Mouse (Mus musculus): ENCODE results near the gene Rab3gap2. TPM values are rescaled to one million over a fixed set of nuclear protein-coding genes. Genes with fewer than 3 reads are reported as not detected.
A peak's percentile ranks its signal among the peaks of the same experiment; 100 is the strongest.

The Rab3gap2 gene
- polyA plus RNA-seq, 2 experiments, result 26.3 to 36.9 TPM

DNA sequence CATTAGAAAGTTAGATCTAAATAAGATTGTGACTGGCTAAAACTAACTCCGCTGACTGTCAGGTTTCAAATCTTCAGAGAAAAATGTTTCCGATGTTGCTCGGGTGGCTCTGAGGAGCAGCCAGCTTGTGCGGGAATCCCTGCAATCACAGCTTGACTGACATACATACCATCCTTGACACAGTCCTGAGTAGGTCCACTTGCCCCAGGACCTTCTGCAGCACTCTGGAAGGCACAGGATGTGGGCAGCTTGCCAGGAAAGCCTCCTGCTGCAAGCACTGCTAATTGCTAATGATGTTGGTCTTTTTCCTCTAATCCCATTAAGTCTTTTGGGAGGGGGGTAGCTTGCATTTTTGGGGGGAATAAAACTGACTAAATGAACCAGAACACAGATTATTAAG lies 81.3 kb downstream of the Rab3gap2 start:
- Histone ChIP-seq H3K27ac (replicated peaks; ENCODE audit: low read depth, low read length) (no peak overlapping the region), H3K9ac (ENCODE audit: low read depth, low read length, severe bottlenecking) (no peak overlapping the region), H3K9me3 (ENCODE audit: control insufficient read depth, low read length) (no peaks in the 10 kb centered on the region), H3K4me3 (replicated peaks; ENCODE audit: low read length) (no peak overlapping the region), H3K27me3 (ENCODE audit: control insufficient read depth, insufficient read depth, low read length) (no peaks in the 10 kb centered on the region), H3K4me2 (replicated peaks; ENCODE audit: low read depth, low read length, severe bottlenecking) (no peak overlapping the region), H3K4me1 (ENCODE audit: control insufficient read depth, insufficient read depth, low read length) (peaks cover 2% of the 10 kb centered on the region; the same call in 1 of the 2 replicates), H3K36me3 (ENCODE audit: control insufficient read depth, insufficient read depth, low read length) (peaks cover 84% of the 10 kb centered on the region)
- 85% methylated on average over 4 of the region's 4 CpGs for WGBS
- ATAC-seq (ENCODE audit: low FRiP score, low read depth) (no peak), DNase-seq (ENCODE audit: low spot score) (no peak)
- no peak for TF ChIP-seq POLR2A (IDR thresholded peaks at IDR 0.05; ENCODE audit: borderline replicate concordance, extremely low read depth, insufficient read depth, insufficient read length)

DNA sequence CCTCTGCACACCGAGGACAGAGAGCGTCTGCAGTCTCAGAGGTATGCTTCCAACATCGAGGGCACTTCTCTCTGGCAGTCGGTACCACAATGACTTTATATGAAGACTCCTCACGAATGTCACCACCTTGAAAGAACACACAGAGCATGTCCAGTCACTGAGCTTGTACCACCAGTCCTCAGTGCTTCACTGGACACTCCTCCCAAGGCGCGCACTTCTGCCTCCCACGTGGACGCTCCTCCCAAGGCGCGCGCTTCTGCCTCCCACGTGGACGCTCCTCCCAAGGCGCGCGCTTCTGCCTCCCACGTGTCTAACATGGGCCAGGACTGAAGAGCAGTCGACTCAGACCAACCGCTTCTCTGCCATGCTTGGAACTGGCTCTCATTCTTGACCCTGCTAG lies 83.1 kb downstream of the Rab3gap2 start:
- no peak for ATAC-seq (ENCODE audit: low FRiP score, low read depth)
- H3K27ac ChIP-seq (replicated peaks; ENCODE audit: low read depth, low read length), result no peak overlapping the region
- DNase-seq (ENCODE audit: low spot score), result no peak
- no peak for TF ChIP-seq POLR2A (IDR thresholded peaks at IDR 0.05; ENCODE audit: borderline replicate concordance, extremely low read depth, insufficient read depth, insufficient read length)
- WGBS, result 93% methylated on average over 20 of the region's 20 CpGs
- peaks cover 84% of the 10 kb centered on the region for H3K36me3 ChIP-seq (ENCODE audit: control insufficient read depth, insufficient read depth, low read length)
- no peak overlapping the region for H3K9ac ChIP-seq (ENCODE audit: low read depth, low read length, severe bottlenecking)
- no peaks in the 10 kb centered on the region for H3K27me3 ChIP-seq (ENCODE audit: control insufficient read depth, insufficient read depth, low read length)
- no peaks in the 10 kb centered on the region for H3K9me3 ChIP-seq (ENCODE audit: control insufficient read depth, low read length)
- no peak overlapping the region for H3K4me2 ChIP-seq (replicated peaks; ENCODE audit: low read depth, low read length, severe bottlenecking)
- peaks cover 2% of the 10 kb centered on the region; the same call in 1 of the 2 replicates for H3K4me1 ChIP-seq (ENCODE audit: control insufficient read depth, insufficient read depth, low read length)
- H3K4me3 ChIP-seq (replicated peaks; ENCODE audit: low read length), result no peak overlapping the region

DNA sequence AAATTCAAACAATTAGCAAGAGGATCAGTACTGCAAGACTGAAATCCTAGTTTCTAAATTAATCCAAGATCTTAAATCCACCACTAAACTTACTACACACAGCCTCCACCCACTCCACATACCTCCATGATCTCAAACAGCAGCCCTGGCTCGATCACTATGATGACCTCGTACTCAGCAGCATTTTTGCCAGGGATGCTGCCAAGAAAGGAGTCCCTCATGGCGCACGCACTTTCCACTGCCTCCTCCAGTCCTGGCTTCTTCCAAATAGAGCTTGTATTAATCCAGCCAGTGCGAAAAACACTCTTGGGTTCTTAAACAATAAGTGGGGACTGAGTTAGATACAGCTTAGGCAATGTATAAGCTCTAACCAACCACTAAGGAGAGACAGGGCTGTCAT lies 85.3 kb downstream of the Rab3gap2 start:
- DNase-seq (ENCODE audit: low spot score) (peak; percentile 64), ATAC-seq (ENCODE audit: low FRiP score, low read depth) (0 out of 2 replicates have a peak, but pooled peaks have one; percentile 28)
- peaks cover 86% of the 10 kb centered on the region for H3K36me3 ChIP-seq (ENCODE audit: control insufficient read depth, insufficient read depth, low read length)
- no peak overlapping the region for H3K4me2 ChIP-seq (replicated peaks; ENCODE audit: low read depth, low read length, severe bottlenecking)
- H3K9ac ChIP-seq (ENCODE audit: low read depth, low read length, severe bottlenecking), result no peak overlapping the region
- no peaks in the 10 kb centered on the region for H3K9me3 ChIP-seq (ENCODE audit: control insufficient read depth, low read length)
- H3K27ac ChIP-seq (replicated peaks; ENCODE audit: low read depth, low read length), result no peak overlapping the region
- peaks cover 2% of the 10 kb centered on the region; the same call in 1 of the 2 replicates for H3K4me1 ChIP-seq (ENCODE audit: control insufficient read depth, insufficient read depth, low read length)
- WGBS, result 72% methylated on average over 5 of the region's 5 CpGs
- H3K4me3 ChIP-seq (replicated peaks; ENCODE audit: low read length), result no peak overlapping the region
- H3K27me3 ChIP-seq (ENCODE audit: control insufficient read depth, insufficient read depth, low read length), result no peaks in the 10 kb centered on the region
- TF ChIP-seq POLR2A (IDR thresholded peaks at IDR 0.05; ENCODE audit: borderline replicate concordance, extremely low read depth, insufficient read depth, insufficient read length), result no peak

DNA sequence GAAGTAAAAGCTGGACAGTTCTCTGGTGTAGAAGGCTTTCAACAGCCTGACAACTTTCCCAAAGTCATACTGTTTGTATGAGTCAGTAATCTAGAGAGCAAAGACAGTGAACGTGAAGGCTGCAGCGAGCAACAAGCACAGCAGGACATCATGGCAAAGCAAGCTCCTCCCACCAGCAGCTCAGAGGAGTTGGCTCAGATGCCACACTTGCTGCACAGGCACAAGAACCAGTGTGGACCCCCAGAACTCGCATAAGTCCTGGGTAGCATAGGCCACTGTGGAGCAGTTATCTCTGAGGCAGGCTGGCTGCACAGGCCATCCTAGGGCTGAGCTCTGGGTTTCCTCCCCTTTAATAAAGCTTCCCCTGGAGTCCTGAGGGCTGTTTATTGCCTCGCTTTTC lies 87.4 kb downstream of the Rab3gap2 start:
- peaks cover 84% of the 10 kb centered on the region for H3K36me3 ChIP-seq (ENCODE audit: control insufficient read depth, insufficient read depth, low read length)
- H3K9me3 ChIP-seq (ENCODE audit: control insufficient read depth, low read length), result no peaks in the 10 kb centered on the region
- H3K4me3 ChIP-seq (replicated peaks; ENCODE audit: low read length), result no peak overlapping the region
- TF ChIP-seq POLR2A (IDR thresholded peaks at IDR 0.05; ENCODE audit: borderline replicate concordance, extremely low read depth, insufficient read depth, insufficient read length), result no peak
- ATAC-seq (ENCODE audit: low FRiP score, low read depth) (no peak), DNase-seq (ENCODE audit: low spot score) (no peak)
- WGBS, result 69% methylated on average over 4 of the region's 4 CpGs
- no peak overlapping the region for H3K27ac ChIP-seq (replicated peaks; ENCODE audit: low read depth, low read length)
- H3K9ac ChIP-seq (ENCODE audit: low read depth, low read length, severe bottlenecking), result no peak overlapping the region
- H3K4me1 ChIP-seq (ENCODE audit: control insufficient read depth, insufficient read depth, low read length), result no peaks in the 10 kb centered on the region
- H3K4me2 ChIP-seq (replicated peaks; ENCODE audit: low read depth, low read length, severe bottlenecking), result no peak overlapping the region
- no peaks in the 10 kb centered on the region for H3K27me3 ChIP-seq (ENCODE audit: control insufficient read depth, insufficient read depth, low read length)

DNA sequence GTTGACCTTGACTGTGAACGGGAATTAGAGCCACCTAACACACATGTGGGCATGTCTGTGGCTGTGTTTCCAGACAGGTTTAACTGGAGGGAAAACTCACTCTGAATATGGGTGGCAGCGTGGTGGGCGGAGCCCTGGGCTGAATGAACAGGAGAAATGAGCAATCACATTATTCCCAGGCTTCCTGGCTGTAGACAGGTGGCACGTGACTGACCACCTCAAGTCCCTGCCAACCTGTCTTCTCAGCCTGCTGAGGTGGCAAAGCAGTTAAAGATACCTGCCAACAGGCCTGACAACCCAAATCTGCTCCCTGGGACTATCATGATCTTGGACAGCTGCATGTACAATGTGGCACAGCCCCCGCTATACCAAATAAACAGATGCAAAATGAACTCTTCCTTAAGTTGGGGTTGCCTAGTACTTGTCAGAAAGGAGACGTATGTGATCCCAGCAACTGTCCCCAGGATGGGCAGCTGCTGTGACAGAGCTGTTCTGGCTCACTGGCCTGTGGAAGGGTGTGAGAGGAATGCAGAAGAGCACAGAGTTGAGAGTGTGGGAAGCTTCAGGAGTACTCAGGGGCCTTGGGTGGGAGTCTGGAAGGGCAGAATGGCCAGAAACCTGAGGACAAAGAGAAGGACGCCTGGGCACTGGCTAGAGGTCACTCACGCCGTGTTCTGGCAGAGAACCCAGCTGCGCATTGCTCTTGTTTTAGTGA lies 88.9 kb downstream of the Rab3gap2 start:
- no peaks in the 10 kb centered on the region for H3K9me3 ChIP-seq (ENCODE audit: control insufficient read depth, low read length)
- no peak overlapping the region for H3K4me3 ChIP-seq (replicated peaks; ENCODE audit: low read length)
- no peaks in the 10 kb centered on the region for H3K4me1 ChIP-seq (ENCODE audit: control insufficient read depth, insufficient read depth, low read length)
- 94% methylated on average over 10 of the region's 10 CpGs for WGBS
- peaks cover 84% of the 10 kb centered on the region for H3K36me3 ChIP-seq (ENCODE audit: control insufficient read depth, insufficient read depth, low read length)
- TF ChIP-seq POLR2A (IDR thresholded peaks at IDR 0.05; ENCODE audit: borderline replicate concordance, extremely low read depth, insufficient read depth, insufficient read length), result no peak
- DNase-seq (ENCODE audit: low spot score), result no peak
- no peak overlapping the region for H3K9ac ChIP-seq (ENCODE audit: low read depth, low read length, severe bottlenecking)
- no peak overlapping the region for H3K4me2 ChIP-seq (replicated peaks; ENCODE audit: low read depth, low read length, severe bottlenecking)
- no peaks in the 10 kb centered on the region for H3K27me3 ChIP-seq (ENCODE audit: control insufficient read depth, insufficient read depth, low read length)
- no peak overlapping the region for H3K27ac ChIP-seq (replicated peaks; ENCODE audit: low read depth, low read length)
- no peak for ATAC-seq (ENCODE audit: low FRiP score, low read depth)
